Mouse (Mus musculus) testis, postnatal 10 days (tissue): ENCODE measurements around the gene Slc25a19.

Experiments
- DNase-seq: peaks from one replicate; pipeline ENCODE4 v3.0.0; 2021; ENCODE audit warnings: low spot score

Gene Slc25a19

DNA sequence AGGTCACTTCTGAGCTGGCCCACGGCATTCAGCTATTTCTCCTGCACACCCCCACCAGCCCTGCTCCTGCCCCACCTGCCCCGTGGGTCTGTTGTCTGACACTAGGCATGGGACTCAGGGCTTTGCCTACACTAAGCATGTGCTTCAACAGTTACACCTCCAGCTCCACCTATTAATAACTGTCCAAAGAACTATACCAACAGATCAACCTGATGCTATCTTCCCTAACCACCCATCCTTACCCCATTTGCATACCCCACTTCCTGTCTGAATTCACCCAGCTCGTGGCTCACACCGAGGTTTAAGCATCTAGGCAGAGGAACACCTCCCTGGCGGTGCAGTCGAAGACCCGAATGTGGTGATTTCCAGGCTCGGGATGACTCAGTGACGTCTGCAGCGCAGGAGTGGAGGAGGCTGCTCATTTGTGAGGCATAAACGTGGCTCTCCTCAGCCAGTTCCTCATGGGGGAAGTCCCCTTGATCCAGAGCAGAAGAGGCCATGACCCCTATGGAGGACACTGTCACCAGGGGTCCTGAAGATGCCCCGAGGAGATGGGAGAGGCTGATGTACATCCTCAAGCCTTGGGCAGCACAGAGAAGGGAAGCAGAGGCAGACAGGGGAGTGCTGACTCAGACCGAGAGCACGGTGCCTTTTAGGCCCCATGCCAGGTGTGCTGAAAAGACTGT lies 13.0 kb upstream of the Slc25a19 start:
- no peak for DNase-seq

DNA sequence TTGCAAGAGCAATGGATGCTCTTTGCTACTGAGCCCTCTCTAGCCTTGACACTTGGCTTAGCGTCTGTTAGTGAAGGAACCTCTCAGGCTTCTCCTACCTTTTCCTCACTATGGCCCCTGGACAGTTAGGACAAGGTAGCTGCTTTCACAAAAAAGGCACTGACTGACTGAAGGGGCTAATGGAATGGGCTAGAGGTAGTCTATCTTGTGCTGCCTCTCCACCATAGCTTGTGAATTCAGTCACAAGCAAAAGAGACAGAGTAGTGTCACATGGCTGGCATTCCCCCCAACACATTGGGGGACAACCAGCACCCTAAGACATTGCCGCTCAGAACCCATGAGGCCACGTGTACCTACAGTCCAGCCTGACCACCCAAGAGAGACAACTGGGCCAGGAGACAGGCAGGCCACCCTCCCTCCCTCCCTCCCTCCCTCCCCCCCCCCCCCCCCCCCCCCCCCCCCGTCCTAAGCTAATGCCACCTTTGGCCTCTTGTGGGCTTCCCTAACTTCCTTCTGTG lies 12.3 kb upstream of the Slc25a19 start:
- DNase-seq: no peak

DNA sequence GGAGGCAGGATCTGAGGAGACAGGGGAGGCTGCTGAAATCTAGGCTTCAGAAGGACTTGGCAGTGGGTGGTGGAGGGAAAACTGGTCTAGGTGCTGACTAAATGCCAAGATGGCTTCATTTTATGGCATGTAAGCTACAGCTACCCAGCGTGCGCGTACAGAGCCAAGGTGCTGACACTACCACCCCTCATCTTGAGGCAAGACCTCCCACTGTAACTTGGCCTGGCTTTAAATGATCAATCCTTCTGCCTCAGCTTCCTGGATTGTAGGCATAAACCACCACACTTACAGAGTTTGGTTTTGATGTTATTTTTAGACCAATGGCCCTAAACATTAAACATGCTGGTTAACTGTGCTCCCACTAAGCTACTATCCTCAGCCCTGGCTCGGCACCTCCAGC lies 11.4 kb upstream of the Slc25a19 start:
- DNase-seq: no peak

DNA sequence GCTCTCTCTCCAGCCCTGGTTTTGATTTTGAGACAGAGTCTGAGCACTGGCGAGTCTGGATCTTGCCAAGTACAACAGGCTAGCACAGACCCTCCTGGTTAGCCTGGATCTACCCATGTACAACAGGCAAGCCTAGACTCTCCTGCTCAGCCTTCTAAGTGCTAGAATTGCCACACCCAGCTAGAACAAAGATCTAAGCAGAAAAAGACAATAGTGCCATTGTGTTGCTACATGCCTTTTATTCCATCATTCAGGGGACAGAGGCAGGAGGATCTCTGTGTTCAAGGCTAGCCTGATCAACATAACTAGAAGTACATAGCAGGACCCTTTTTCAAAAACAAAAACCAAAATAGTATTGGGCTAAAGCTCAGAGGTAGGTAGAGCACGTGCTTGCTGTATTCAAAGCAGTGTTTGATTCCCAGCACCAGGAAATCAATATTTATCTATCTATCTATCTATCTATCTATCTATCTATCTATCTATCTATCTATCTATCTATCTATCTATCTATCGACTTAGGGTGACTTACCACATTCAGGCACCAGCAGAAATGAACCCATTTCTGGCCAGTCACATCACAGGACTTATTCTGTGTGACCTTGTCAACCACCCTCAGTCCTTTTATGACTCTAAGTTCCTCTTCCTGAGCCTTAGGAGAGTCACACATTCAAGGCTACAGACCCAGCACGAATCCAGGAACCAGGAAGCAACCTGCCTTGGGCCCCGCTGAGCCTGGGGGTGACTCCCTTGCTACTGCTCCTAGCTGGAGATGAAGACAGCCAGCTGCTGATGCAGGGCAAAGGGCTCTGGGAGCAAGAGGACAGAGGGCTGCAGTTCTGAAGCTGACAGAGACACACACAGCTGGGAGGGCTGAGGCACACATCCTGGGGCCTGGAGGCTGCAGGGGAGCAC lies 10.7 kb upstream of the Slc25a19 start:
- no peak for DNase-seq

DNA sequence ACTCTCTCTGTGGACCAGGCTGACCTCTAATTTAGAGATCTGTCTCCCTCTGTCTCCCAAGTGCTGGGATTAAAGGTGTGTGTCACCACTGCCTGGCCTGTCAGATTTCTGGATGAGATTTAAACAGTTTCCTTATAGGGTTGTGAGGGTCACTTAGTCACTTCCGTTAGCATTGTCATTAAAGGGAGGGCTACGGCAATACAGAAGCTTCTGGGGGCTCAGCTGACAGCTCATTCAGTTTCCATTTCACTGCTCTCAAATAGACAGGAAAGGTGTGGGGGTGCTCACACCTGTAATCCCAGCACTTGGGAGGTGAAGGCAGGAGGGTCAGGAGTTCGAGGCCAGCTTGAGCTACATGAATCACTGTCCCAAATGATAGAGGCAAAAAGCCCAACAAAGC lies 8.9 kb upstream of the Slc25a19 start:
- DNase-seq: no peak

DNA sequence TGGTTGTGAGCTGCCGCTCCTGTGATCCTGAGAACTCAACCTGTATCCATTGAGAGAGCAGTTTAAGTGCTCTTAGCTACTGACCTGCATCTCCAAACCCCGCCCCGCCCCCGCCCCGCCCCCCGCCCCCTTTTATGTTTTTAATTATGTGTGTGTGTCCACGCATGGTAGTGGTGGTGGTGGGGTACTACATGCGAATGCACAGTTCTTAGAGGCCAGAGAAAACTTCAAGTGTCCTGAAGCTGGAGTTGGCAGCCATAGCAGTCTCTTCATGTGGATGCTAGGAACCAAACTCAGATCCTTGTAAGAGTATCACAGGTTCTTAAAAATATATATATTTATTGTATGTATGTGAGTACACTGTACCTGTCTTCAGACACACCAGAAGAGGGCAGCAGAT lies 7.4 kb upstream of the Slc25a19 start:
- DNase-seq: no peak

DNA sequence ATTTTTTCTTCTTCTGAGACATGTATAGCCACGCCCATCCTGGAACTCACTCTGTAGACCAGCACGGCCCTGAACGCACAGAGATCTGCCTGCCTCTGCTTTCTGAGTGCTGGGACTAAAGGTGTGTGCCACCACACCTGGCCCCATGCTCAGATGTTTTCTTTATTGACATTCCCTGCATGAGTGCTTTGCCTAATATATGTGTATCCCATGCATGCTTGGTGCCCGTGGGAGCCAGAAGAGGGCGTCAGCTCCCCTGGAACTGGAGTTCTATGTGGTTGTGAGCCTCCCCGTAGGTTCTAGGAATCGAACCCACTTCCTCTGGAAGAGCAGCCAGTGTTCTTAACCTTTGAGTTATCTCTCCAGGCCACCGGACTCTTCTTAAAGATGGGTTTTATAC lies 6.9 kb upstream of the Slc25a19 start:
- DNase-seq: no peak

DNA sequence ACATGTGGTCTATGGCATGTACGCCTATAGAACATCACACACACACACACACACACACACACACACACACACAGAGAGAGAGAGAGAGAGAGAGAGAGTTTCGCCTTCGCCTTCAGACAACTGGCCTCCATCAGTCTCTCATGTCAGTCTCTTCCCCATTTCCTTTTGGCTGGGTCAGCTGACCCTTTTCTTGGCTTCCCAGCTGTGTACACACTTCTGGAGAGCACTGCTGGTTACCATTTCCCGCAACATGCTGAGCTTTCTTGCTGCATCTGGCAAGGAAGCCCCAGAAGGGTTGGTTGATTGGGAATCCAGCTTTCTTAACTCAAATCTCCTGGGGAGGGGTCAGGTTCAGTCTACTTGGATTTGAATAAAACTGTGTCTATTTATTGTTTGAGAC lies 6.0 kb upstream of the Slc25a19 start:
- no peak for DNase-seq

DNA sequence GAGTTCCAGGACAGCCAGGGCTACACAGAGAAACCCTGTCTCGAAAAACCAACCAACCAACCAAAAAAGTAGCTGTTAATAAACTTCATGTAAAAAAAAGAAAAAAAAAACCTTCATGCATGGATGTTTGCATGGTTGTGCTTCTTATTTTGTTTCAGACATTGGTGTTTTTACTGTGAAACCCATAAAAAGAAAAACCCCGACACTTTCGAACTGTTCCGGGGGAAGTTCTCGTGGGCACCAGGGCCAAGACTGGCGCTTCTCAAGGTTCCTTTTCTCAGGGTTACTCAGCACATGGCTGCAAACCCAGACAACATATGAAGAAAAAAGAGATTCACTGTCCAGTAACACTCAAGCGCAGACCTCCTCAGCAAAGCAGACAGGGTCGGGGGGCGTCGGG lies 4.8 kb upstream of the Slc25a19 start:
- no peak for DNase-seq

DNA sequence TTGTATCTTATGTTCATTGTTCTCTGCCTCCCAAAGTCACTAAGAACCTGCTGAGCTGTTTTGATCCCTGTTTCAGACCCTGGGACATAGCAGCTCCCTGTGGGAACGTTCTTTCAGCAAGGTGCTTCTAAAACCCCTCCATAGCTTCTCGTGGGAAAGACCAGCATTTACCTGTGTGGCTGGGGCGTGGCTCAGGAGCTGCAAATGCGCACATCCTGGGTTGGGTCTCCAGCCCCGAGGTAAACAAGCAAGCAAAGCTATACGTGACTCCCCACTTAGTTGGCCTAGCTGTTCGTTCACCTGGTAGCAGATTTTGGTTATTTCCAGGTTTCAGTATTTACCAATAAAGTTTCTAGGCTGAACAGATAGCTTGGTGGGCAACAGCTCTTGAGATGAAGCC lies 4.2 kb upstream of the Slc25a19 start:
- DNase-seq: no peak

DNA sequence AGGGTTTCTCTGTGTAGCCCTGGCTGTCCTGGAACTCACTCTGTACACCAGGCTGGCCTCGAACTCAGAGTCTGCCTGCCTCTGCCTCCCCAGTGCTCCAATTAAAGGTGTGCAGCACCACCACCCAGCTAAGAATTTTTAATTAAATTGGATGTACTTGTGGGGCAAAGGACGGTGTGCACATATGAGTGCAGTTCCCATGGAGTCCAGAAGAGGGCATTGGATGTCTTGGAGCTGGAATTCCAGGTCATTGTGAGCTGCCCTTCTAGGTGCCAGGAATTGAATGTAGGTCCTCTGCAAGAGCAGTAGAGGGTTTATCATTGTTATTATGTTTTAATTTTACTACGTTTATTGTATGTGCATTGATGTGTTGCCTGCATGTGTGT lies 3.4 kb upstream of the Slc25a19 start:
- no peak for DNase-seq

DNA sequence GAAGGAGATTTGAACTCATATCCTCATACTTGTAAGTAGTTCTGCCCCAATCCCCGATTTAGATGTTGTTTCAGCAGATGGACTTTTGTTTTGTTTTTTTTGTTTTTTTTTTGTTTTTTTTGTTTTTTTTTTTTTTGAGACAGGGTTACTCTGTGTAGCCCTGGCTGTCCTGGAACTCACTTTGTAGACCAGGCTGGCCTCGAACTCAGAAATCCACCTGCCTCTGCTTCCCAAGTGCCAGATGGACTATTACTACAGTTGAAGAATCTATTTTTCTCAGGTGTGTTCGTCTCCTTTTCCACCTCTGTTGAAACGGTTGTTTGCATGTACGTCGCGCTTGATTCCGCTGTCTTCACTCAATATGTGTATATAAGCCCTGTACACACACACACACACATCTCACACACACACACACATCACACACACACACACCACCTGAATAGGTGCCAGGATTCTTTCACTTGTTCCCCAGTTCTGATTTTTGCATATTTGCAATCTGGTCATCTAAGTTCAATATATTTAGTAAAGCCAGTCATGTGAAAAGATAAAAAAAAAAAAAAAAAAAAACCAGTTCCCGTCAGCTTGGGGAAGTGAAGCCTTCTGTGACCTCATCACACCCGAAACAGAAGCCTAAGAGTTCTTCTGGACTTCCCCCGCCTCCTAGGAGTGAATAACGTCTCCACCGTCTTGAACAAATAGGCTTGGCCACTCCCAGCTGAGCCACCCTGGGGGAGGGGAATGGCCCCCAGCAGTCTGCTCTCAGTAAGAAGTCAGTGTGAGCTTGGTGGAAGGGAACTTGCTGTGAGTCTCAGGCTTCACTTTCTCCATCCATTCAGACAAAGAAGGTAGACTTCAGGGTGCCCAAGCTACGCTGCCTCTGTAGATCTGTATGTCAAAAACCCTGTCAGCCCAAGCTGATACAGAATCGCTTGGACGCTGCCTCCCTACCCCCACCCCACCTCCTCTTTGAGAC lies 2.7 kb upstream of the Slc25a19 start:
- no peak for DNase-seq

DNA sequence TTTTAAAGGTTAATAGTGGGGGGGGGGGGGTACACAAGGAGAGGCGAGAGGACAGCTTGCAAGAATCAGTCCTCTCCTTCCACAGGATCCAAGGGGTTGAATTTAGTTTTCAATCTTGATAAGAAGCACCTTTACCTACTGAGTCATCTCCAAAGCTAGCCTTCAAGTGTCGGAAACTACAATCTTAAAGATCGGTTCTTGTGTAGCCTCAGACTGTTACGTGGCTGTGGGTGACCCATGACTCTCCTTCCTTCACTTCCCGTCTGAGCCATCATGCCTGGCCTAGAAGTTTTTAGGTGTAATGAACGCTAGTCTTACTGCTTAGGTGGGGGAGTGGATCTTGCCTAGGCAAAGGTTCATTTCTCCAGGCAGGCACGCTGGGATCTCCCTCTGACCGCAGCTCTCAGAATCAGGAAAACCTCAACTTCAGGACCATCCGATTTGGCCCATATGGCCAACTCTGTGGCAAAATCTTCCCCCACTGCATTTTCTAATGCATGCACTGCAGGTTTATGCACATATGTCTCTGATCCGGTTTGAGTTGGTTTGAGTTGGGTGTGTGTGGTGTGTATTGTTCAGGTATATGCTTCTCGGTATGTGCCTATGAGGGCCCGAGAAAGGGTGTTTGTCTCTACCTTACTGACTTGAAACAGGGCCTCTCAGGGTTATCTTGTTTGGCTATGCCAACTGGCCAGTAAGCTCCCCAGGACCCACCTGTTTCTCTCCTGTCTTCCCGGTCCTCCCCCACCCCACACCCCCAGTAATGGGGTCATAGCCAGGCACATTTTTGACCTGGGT lies 1.8 kb upstream of the Slc25a19 start:
- DNase-seq: no peak

DNA sequence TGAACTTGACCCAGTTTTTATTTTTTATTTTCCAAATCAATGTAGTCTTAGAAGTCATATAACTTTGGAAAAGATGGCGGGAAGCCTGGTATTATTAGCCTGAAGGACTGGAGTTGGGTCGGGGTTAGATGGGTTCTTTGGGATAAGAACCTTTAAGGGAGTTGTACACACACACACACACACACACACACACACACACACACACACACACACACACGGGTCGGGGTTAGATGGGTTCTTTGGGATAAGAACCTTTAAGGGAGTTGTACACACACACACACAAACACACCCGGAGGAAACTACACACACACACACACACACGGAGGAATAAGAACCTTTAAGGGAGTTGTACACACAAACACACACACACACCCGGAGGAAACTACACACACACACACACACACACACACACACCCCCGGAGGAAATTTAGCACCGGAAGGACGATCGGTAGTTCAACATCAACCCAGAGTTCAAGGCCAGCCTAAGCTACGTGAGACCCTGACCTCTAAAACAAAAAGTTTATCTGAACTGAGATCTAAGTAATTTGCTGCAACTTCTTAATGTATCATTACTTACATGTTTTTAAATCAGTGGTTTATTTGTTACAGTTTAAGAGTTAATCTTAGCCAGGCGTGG lies 488 bp upstream of the Slc25a19 start:
- no peak for DNase-seq

DNA sequence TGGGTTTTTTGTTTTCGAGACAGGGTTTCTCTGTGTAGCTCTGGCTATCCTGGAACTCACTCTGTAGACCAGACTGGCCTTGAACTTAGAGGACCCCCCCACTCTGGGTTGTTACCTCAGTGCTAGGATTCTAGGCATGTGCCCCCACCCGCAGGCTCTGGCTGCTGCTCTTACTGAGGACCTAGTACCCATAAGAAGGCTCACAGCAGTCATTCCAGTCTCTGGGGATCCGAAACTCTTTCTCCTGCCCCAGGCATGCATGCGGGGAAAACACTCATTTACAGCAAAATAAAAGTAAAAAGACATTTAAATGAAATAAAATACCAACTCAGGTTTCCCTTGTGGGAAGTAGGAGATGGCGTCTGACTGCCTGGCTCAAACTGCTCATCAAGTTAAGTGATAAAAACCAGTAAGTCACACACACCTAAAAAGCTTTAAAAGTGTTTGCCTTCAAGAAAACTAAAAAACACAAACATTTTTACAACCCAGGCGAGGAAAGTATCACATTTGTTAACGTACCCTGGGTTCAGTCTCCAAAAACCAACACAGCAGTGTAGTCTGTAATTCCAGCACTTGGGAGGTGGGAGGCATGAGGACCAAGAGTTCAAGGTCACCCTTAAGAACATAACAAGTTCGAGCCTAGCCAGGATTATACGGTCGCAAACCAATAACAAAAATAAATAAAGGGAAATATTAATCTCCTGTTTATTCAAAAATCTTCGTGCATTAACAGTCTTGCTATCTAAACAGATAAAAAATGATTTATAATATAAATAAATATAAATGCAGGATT lies 1.1 kb downstream of the Slc25a19 start:
- no peak for DNase-seq

DNA sequence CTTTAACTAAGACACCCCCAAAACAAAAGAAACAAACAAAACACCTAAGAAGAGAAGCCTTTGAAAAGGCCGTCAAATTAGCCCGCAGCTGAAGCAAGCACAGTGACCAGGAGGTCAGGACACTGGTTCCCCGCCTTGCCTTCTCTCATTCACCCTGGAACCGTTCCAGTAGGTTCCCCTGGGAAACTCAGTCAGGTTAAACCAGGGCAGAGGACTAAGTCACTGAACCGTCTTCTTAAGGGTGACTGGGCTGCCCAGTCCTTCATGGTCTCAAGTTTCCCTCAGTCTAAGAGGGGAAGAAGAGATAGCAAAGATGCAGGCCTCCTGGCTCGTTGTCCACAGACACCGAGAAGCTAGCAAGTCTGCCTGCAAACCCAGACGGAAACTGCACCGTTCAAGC lies 2.2 kb downstream of the Slc25a19 start:
- no peak for DNase-seq

DNA sequence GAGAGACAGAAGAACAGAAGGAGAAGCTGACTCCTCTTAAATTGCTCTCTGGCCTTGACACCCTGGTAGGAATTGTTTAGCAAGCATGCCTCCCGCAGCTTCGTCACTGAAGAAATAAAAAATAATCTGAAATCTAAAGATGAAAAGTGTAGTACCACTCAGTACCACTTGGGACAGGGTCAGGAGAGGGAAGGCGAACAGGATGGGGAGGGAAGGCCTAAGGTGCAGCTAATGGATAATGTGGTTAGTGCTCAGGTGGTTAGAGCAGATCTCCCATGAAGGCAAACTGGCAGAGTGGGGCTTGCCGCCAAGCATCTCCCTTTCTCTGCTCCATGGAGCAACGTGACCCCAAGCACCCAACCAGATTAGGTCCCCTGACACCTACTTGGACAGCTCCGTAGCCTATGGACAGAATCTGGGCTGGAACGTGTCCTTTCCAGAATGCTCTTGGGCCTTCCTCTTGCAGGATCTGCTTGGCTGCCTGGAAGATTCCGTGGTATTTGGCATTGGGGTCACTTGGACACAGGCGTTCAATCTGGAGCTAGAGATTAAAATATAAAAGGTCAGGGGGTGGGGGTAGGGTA lies 4.5 kb downstream of the Slc25a19 start:
- DNase-seq: no peak

DNA sequence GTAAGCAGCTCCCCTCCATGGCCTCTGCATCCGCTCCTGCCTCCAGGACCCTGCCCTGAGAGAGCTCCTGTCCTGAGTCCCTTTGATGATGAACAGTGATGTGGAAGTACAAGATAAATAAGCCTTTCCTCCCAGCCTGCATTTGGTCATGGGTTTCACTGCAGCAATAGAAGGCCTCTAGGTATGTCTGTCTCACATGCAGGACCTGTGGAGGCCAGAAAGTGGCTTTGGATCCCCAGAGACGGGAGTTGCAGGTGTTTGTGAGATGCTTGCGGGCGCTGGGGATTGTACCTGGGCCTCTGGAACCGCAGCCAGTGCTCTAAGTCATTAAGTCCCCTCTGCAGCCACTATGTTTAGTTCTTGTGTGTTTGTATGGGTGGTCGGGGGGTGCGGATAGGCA lies 8.1 kb downstream of the Slc25a19 start:
- no peak for DNase-seq

DNA sequence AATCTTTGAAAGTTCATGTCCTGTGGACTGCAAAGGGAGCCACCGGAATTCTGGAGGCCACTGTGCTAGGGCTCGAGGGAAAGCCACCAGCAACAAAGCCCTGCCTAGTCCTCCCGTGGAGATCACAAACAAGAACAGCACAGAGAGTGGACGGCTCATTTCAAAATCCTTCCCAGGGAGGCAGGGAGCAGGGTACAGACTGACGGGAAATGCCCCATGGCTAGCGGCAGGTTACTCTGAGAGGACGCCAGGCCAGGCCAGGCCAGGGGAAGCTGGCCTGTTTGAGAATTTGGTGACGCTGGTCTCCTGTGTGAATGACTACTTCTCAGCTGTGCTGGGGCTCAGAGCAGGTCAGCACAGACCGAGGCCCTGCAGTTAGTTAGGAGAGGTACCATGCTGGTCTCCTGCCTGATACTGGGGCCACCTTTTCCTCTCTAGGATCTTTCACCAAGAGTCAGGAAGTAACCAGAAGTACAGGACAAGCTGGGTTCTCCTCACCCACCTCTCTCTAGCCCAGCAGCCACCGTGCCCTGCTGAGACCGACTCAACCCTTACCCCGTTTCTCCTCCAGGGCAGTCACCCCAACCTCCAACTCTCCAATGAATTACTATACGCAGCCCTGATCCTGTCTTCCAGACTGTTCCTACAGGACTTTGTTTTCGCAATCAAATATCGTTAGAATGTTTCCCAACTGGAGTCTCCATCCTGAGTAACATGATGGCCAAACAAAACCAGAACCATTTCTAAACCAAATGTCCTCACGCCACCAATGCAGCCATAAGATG lies 9.2 kb downstream of the Slc25a19 start:
- no peak for DNase-seq
